Mouse (Mus musculus) heart, postnatal 0 days (tissue): ENCODE measurements around the gene Nt5m. TPM values are rescaled to one million over a fixed set of nuclear protein-coding genes. Genes with fewer than 3 reads are reported as not detected.

Source experiments
- ATAC-seq: fragments of 200-750 bp; cut with Nextera tagmentation; 2 replicates; pipeline ENCODE4 v1.8.0; 2017; ENCODE audit warnings: low read depth, moderate number of reproducible peaks, moderate library complexity; ENCODE audit not compliant: insufficient read depth
- DNase-seq: peaks from one replicate; pipeline ENCODE4 v3.0.0-alpha.2; 2016; ENCODE audit warnings: low spot score
- H3K27ac ChIP-seq: fragments of 300-500 bp; sonication (generic); 2 replicates; pipeline ENCODE4 v1.5.1; 2014; ENCODE audit warnings: low read depth, mild to moderate bottlenecking
- H3K27me3 ChIP-seq: fragments of 300-500 bp; sonication (generic); 2 replicates; pipeline ENCODE4 v1.6.1; 2014; ENCODE audit warnings: low read length, mixed read lengths; ENCODE audit not compliant: control insufficient read depth, insufficient read depth
- H3K36me3 ChIP-seq: fragments of 300-500 bp; sonication (generic); replicated peaks from 2 replicates; pipeline ENCODE4 v1.6.1; 2014; ENCODE audit warnings: low read length, mixed read lengths; ENCODE audit not compliant: control insufficient read depth, insufficient read depth
- H3K4me1 ChIP-seq: fragments of 300-500 bp; sonication (generic); 2 replicates; pipeline ENCODE4 v1.6.1; 2014; ENCODE audit warnings: antibody characterized with exemption; ENCODE audit not compliant: control insufficient read depth, insufficient read depth
- H3K4me2 ChIP-seq: fragments of 300-500 bp; sonication (generic); 2 replicates; pipeline ENCODE4 v1.6.1; 2014; ENCODE audit warnings: low read depth, mild to moderate bottlenecking, low read length, moderate library complexity
- H3K4me3 ChIP-seq: fragments of 300-500 bp; sonication (generic); 2 replicates; pipeline ENCODE4 v1.5.1; 2014; ENCODE audit warnings: low read depth, low read length
- H3K9ac ChIP-seq: fragments of 300-500 bp; sonication (generic); replicated peaks from 2 replicates; pipeline ENCODE4 v1.6.1; 2014; ENCODE audit warnings: low read depth, low read length, mixed read lengths
- H3K9me3 ChIP-seq: fragments of 300-500 bp; sonication (generic); replicated peaks from 2 replicates; pipeline ENCODE4 v1.6.1; 2016; ENCODE audit warnings: low read length; ENCODE audit not compliant: control insufficient read depth
- CTCF ChIP-seq: IDR thresholded peaks from 2 replicates; pipeline ENCODE4 v1.5.1; 2016; ENCODE audit warnings: antibody characterized with exemption, control low read depth, low read depth
- EP300 ChIP-seq: IDR thresholded peaks from 2 replicates; pipeline ENCODE4 v1.6.1; 2016; ENCODE audit warnings: antibody characterized with exemption, low read depth
- WGBS: fragments of 180-500 bp; shearing (Covaris S2); extraction: QIAGEN DNeasy Blood & Tissue Kit; methylation state at CpG from one replicate; pipeline ENCODE4 v1.1.7; 2014; 5-methylcytosine and 5-hydroxymethylcytosine counted together
- polyA plus RNA-seq: library from polyadenylated mRNA; unstranded; fragments of >200 nt; fragmentation: Nextera tagmentation; extraction: Ambion mirVana; gene quantifications from 2 replicates; pipeline ENCODE4 v1.2.1, GENCODE M21; 2015
- total RNA-seq: library from RNA; depleted of rRNA; stranded (reverse); fragments of >200 nt; gene quantifications from 2 replicates; pipeline ENCODE4 v1.2.3, GENCODE M21; 2014; ENCODE audit warnings: low replicate concordance

The Nt5m gene
- total and polyA plus RNA-seq, 2 experiments from 2014 or later = 42.3 to 63.1 TPM

DNA sequence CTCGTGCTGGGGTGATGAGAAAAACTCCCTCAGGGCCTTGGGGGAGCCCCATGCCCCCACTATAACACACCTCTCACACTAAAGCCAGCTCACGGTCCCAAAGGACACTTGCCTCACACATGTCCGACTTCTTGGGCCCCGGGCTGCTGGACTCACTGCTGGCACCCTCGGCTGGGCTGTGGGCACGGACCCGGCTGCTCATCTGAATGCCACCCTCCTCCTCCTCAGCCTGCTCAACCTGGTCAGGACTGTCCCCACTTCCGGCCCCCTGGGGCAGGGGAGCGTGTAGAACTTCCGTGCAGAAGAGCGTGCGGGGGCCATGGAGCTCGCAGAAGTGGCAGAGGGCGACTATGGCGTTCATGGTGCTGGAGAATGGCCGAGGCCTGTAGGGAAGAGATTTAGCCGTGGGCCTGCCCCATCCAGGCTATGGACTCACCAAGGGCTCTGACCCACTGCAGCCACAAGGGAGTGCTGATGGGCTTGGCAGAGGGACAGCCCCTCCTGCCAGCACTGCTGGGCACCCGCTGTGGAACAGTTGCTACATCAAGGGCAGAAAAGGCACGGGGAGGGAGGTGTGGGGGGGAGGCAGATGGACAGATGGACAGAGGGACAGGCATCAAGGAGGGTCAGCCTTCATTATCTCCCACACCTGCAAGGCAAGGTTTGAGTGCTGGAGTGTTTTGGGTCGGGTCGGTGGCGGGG, 34.7 kb upstream of the Nt5m start:
- Histone ChIP-seq H3K27me3 (no peaks in the 10 kb centered on the region), H3K4me3 (no peak overlapping the region), H3K4me1 (peaks cover 7% of the 10 kb centered on the region), H3K27ac (no peak overlapping the region), H3K4me2 (no peak overlapping the region), H3K36me3 (peaks cover 84% of the 10 kb centered on the region), H3K9ac (no peak overlapping the region), H3K9me3 (no peaks in the 10 kb centered on the region)
- 88% methylated on average over 22 of the region's 22 CpGs for WGBS
- no peak for TF ChIP-seq EP300
- no peak for TF ChIP-seq CTCF
- DNase-seq = no peak
- ATAC-seq = no peak

DNA sequence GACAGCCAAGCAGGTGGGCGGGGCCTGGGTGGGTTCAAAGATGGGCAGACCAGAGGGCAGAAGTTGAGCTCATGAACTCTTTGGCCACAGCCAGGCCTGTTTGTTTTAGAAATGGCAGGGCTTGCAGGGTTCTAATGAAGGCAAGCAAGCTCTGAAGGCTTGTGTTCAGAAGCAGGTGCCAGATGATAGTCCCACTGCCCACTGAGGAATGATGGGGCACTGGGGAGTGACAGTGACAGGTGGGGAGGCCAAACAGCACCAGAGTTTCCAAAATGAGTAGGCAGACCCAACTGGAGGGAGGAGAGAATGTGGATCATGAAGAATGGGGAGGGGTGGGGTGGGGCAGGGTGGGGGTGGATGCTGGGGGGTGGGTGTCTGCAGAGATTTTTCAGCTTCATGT, 34.0 kb upstream of the Nt5m start:
- ATAC-seq = no peak
- Histone ChIP-seq H3K27ac (no peak overlapping the region), H3K4me1 (peaks cover 7% of the 10 kb centered on the region), H3K27me3 (no peaks in the 10 kb centered on the region), H3K4me2 (no peak overlapping the region), H3K36me3 (peaks cover 77% of the 10 kb centered on the region), H3K9ac (no peak overlapping the region), H3K4me3 (no peak overlapping the region), H3K9me3 (no peaks in the 10 kb centered on the region)
- WGBS = 90% methylated on average over 1 of the region's 1 CpGs
- TF ChIP-seq EP300 (no peak), CTCF (no peak)
- no peak for DNase-seq

DNA sequence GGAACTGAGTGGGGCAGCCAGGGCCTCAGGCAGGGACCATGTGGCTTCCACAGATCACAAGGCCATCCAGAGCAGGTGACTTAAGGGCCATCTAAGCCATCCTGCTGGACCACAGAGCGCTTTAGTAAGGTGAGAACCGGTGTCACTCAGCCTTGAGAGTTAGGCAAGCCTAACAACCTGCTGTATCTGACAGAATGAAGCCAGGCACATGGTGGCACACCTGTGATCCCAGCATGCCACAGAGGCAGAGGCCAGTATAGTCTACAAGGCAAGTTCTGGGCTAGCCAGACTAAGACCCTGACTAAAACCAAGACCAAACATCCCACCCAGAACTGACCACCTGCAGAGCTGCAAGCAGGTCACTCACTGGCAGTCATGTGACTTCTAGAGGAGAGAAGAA, 33.6 kb upstream of the Nt5m start:
- 94% methylated on average over 2 of the region's 2 CpGs for WGBS
- H3K27me3 ChIP-seq = no peaks in the 10 kb centered on the region
- ATAC-seq = no peak
- peaks cover 9% of the 10 kb centered on the region for H3K4me1 ChIP-seq
- H3K9me3 ChIP-seq = no peaks in the 10 kb centered on the region
- H3K27ac ChIP-seq = no peak overlapping the region
- H3K4me2 ChIP-seq = no peak overlapping the region
- no peak for DNase-seq
- H3K4me3 ChIP-seq = no peak overlapping the region
- no peak overlapping the region for H3K9ac ChIP-seq
- TF ChIP-seq CTCF (no peak), EP300 (no peak)
- H3K36me3 ChIP-seq = peaks cover 73% of the 10 kb centered on the region

DNA sequence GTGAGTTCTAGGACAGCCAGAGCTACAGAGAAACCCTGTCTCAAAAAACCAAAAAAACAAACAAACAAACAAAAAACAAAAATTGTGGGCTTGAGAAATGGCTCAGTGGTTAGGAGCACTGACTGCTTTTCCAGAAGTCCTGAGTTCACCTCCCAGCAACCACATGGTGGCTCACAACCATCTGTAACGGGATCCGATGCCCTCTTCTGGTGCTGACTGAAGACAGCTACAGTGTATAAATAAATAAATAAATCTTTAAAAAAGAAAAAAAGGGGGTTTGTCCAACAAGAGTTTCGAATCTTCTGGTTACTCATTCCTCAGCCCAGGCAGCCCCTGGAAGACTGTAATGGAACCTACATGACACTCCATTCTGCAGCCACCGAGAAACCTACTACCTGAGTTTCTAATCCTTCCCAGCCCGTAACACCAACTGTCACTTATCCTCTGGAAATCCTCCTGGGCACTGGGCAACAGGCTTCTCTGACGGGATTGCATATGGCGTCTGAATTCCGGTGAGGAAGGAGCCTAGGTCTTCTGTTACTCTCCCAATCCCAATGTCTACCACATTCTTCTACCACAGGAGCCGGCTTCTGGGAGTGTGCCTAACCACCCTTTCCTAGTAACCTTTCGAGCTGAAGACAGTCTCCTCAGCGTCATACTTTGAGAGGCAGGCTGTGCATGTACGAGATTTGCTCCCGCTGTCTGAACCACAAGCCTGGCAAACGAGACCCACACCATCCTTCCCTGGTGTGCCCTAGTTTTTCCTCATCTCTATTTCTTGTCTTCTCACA, 30.9 kb upstream of the Nt5m start:
- Histone ChIP-seq H3K36me3 (peaks cover 46% of the 10 kb centered on the region), H3K4me1 (peaks cover 12% of the 10 kb centered on the region), H3K4me3 (peak overlapping the region; percentile 77), H3K4me2 (peak overlapping the region; percentile 81), H3K9ac (peak overlapping the region; percentile 86; the same call in 1 of the 2 replicates), H3K27me3 (no peaks in the 10 kb centered on the region), H3K27ac (peak overlapping the region; percentile 98), H3K9me3 (no peaks in the 10 kb centered on the region)
- DNase-seq = no peak
- TF ChIP-seq EP300 (no peak), CTCF (no peak)
- WGBS = 51% methylated on average over 14 of the region's 14 CpGs
- no peak for ATAC-seq

DNA sequence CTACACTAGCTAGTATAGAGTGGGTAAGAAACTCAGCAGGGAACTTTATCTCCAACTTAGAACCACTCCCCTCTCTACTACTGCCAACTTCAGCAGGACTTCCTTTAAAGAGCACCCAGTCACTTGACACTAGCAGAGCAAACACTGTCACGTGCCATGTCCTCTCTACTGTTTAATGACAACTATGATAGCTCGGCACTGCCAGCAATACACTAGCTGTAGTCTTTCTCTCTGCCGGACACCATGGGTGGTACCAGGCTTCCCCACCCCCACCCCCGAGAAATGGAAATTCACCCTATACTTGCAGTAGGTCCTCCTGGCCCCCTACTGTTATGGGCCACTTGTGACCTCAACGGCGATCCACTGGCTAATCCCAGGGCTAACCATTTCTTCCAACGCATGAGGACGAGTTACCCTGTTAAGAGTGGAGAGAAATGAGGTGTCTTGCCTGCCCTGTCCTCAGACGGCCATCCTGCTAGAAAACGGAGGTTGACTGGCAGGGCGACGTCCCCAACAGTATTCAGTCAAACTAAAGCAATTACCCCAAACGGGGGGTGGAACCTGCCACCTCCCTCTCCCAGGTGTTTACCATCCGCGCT, 30.1 kb upstream of the Nt5m start:
- Histone ChIP-seq H3K9me3 (no peaks in the 10 kb centered on the region), H3K4me2 (peak overlapping the region; percentile 81), H3K4me1 (peaks cover 12% of the 10 kb centered on the region), H3K4me3 (peak overlapping the region; percentile 77), H3K27me3 (no peaks in the 10 kb centered on the region), H3K27ac (peak overlapping the region; percentile 98), H3K9ac (peak overlapping the region; percentile 86), H3K36me3 (peaks cover 38% of the 10 kb centered on the region)
- ATAC-seq (peak; percentile 81), DNase-seq (peak; percentile 95)
- 0% methylated on average over 15 of the region's 15 CpGs for WGBS
- TF ChIP-seq EP300 = no peak
- no peak for TF ChIP-seq CTCF
